Mouse (Mus musculus): ENCODE results near the gene Muc2. TPM values are rescaled to one million over a fixed set of nuclear protein-coding genes. Genes with fewer than 3 reads are reported as not detected.
A peak's percentile ranks its signal among the peaks of the same experiment; 100 is the strongest.
"Not testable (repeated sequence)": the region's sequence is repeated elsewhere in the genome, so short reads cannot be mapped to it uniquely, and the experiment has no call there.

The Muc2 gene
- polyA plus RNA-seq, 1 experiment from 2014 or later = not detected

- DNase-seq (no peak), ATAC-seq (ENCODE audit: insufficient read depth) (no peak)
- Histone ChIP-seq H3K27ac (ENCODE audit: low read depth) (no peak overlapping the region), H3K9ac (no peak overlapping the region), H3K4me1 (ENCODE audit: insufficient read depth) (no peaks in the 10 kb centered on the region), H3K36me3 (ENCODE audit: insufficient read depth) (no peaks in the 10 kb centered on the region), H3K4me2 (no peak overlapping the region), H3K4me3 (ENCODE audit: low read depth, low read length) (no peak overlapping the region), H3K27me3 (ENCODE audit: insufficient read depth, low read length) (no peaks in the 10 kb centered on the region), H3K9me3 (ENCODE audit: low read depth, low read length) (no peaks in the 10 kb centered on the region)
- 56% methylated on average over 5 of the region's 5 CpGs for WGBS
- no peak for TF ChIP-seq CTCF (IDR thresholded peaks at IDR 0.05; ENCODE audit: low read depth)
Measured at GRCm38 (mm10) chr7:141662223-141662622, 27.9 kb upstream of the Muc2 start.

DNA sequence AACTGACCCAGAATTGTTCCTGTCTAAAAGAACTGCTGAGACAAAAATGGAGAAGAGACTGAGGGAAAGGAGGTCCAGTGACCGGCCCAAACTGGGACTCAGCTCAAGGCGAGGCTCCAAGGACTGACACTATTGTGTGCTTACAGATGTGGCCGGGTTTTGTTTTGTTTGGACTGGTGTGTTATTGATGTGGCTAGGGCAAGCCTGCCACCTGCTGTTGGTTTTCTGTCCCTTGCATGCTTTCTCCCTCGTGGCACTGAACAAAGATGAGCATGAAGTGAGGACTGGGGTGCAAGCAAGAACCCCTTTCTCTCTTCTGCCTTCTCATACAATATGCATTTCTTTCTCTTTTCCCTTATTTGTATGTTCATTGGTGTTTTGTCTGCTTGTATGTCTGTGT, 23.9 kb upstream of the Muc2 start:
- ATAC-seq (ENCODE audit: insufficient read depth) = no peak; the same call in 1 of the 2 replicates
- H3K4me2 ChIP-seq = no peak overlapping the region

GRCm38 (mm10) chr7:141669097-141669496, 21.0 kb upstream of the Muc2 start:
- H3K4me1 ChIP-seq (ENCODE audit: insufficient read depth); H3K4me2 ChIP-seq; H3K27ac ChIP-seq (ENCODE audit: low read depth); DNase-seq; ATAC-seq (ENCODE audit: insufficient read depth); H3K9me3 ChIP-seq (ENCODE audit: low read depth, low read length); H3K27me3 ChIP-seq (ENCODE audit: insufficient read depth, low read length); H3K36me3 ChIP-seq (ENCODE audit: insufficient read depth); H3K4me3 ChIP-seq (ENCODE audit: low read depth, low read length); H3K9ac ChIP-seq: not testable (repeated sequence)
- WGBS = 71% methylated on average over 3 of the region's 3 CpGs

More for the DNA sequence above, 23.9 kb upstream of the Muc2 start:
- H3K27me3 ChIP-seq (ENCODE audit: insufficient read depth, low read length) = no peaks in the 10 kb centered on the region
- H3K9ac ChIP-seq = no peak overlapping the region
- H3K4me1 ChIP-seq (ENCODE audit: insufficient read depth) = no peaks in the 10 kb centered on the region
- no peak overlapping the region for H3K4me3 ChIP-seq (ENCODE audit: low read depth, low read length)
- no peak overlapping the region for H3K27ac ChIP-seq (ENCODE audit: low read depth)
- H3K9me3 ChIP-seq (ENCODE audit: low read depth, low read length) = no peaks in the 10 kb centered on the region
- WGBS = 20% methylated on average over 4 of the region's 4 CpGs
- no peaks in the 10 kb centered on the region for H3K36me3 ChIP-seq (ENCODE audit: insufficient read depth)
- peak; percentile 72 for DNase-seq
- peak; percentile 71 for TF ChIP-seq CTCF (IDR thresholded peaks at IDR 0.05; ENCODE audit: low read depth)

GRCm38 (mm10) chr7:141670999-141671398, 19.1 kb upstream of the Muc2 start:
- H3K4me3 ChIP-seq (ENCODE audit: low read depth, low read length) = no peak overlapping the region
- no peak for ATAC-seq (ENCODE audit: insufficient read depth)
- peak; percentile 66 for DNase-seq
- H3K36me3 ChIP-seq (ENCODE audit: insufficient read depth) = no peaks in the 10 kb centered on the region
- H3K9me3 ChIP-seq (ENCODE audit: low read depth, low read length) = no peaks in the 10 kb centered on the region
- no peaks in the 10 kb centered on the region for H3K4me1 ChIP-seq (ENCODE audit: insufficient read depth)
- WGBS = 74% methylated on average over 4 of the region's 4 CpGs
- no peak overlapping the region for H3K9ac ChIP-seq
- no peak overlapping the region for H3K4me2 ChIP-seq
- H3K27ac ChIP-seq (ENCODE audit: low read depth) = no peak overlapping the region
- no peaks in the 10 kb centered on the region for H3K27me3 ChIP-seq (ENCODE audit: insufficient read depth, low read length)
- peak; percentile 64 for TF ChIP-seq CTCF (IDR thresholded peaks at IDR 0.05; ENCODE audit: low read depth)

DNA sequence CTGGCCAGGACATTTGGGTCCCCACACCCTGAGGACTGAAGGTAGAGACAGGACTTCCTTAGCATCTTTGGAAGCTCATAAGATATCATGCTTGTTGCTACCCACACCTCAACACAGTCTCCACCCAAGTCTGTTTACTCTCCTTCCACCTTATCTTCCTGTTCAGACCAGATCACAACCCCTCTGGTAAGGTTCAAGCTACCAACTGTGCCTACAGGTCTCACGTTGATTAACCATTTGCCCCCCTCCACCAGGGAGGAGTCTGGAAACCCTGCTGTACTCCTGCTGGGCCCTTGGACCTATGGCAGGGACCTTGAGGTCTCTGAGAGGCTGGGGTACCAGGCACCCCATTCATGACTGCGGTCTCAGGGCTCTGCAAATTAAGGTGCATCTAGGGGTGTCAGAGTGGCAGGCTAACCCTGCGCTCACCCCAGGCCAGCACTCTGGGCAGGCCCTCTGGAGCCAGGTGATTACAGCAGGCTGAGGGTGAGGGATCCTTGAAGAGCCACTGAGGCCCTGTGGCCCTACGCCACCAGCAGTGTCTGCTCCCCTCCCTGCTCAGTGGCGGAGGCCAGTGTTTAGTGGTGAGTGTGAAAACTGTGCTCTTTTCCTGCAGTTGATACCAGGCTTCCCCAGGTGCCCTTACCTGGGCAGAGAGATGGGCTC, 18.4 kb upstream of the Muc2 start:
- no peak for TF ChIP-seq CTCF (IDR thresholded peaks at IDR 0.05; ENCODE audit: low read depth)
- DNase-seq = no peak
- no peak for ATAC-seq (ENCODE audit: insufficient read depth)
- Histone ChIP-seq H3K27ac (ENCODE audit: low read depth) (no peak overlapping the region), H3K4me3 (ENCODE audit: low read depth, low read length) (no peak overlapping the region), H3K4me2 (no peak overlapping the region), H3K4me1 (ENCODE audit: insufficient read depth) (no peaks in the 10 kb centered on the region), H3K9ac (no peak overlapping the region), H3K36me3 (ENCODE audit: insufficient read depth) (no peaks in the 10 kb centered on the region), H3K9me3 (ENCODE audit: low read depth, low read length) (no peaks in the 10 kb centered on the region), H3K27me3 (ENCODE audit: insufficient read depth, low read length) (no peaks in the 10 kb centered on the region)
- WGBS = 77% methylated on average over 5 of the region's 5 CpGs

- Histone ChIP-seq H3K27ac (ENCODE audit: low read depth) (no peak overlapping the region), H3K27me3 (ENCODE audit: insufficient read depth, low read length) (no peaks in the 10 kb centered on the region), H3K36me3 (ENCODE audit: insufficient read depth) (no peaks in the 10 kb centered on the region), H3K4me1 (ENCODE audit: insufficient read depth) (no peaks in the 10 kb centered on the region), H3K9me3 (ENCODE audit: low read depth, low read length) (no peaks in the 10 kb centered on the region), H3K4me3 (ENCODE audit: low read depth, low read length) (no peak overlapping the region), H3K4me2 (no peak overlapping the region), H3K9ac (no peak overlapping the region)
- DNase-seq (no peak), ATAC-seq (ENCODE audit: insufficient read depth) (no peak)
- 76% methylated on average over 4 of the region's 4 CpGs for WGBS
- TF ChIP-seq CTCF (IDR thresholded peaks at IDR 0.05; ENCODE audit: low read depth) = no peak
Measured at GRCm38 (mm10) chr7:141678922-141679321, 11.2 kb upstream of the Muc2 start.

GRCm38 (mm10) chr7:141687330-141687729, 2.8 kb upstream of the Muc2 start:
- TF ChIP-seq CTCF (IDR thresholded peaks at IDR 0.05; ENCODE audit: low read depth) = no peak

More at GRCm38 (mm10) chr7:141687330-141687729, 2.8 kb upstream of the Muc2 start:
- Histone ChIP-seq H3K9me3 (ENCODE audit: low read depth, low read length) (no peaks in the 10 kb centered on the region), H3K9ac (no peak overlapping the region), H3K27ac (ENCODE audit: low read depth) (no peak overlapping the region), H3K36me3 (ENCODE audit: insufficient read depth) (no peaks in the 10 kb centered on the region), H3K4me1 (ENCODE audit: insufficient read depth) (no peaks in the 10 kb centered on the region), H3K4me2 (no peak overlapping the region), H3K27me3 (ENCODE audit: insufficient read depth, low read length) (no peaks in the 10 kb centered on the region), H3K4me3 (ENCODE audit: low read depth, low read length) (no peak overlapping the region)
- no peak for ATAC-seq (ENCODE audit: insufficient read depth)
- WGBS = 52% methylated on average over 10 of the region's 10 CpGs
- no peak for DNase-seq

Data from lung, embryonic 14.5 days (tissue).